Mouse (Mus musculus): ENCODE measurements around the gene Fam92b. TPM values are rescaled to one million over a fixed set of nuclear protein-coding genes. Genes with fewer than 3 reads are reported as not detected.

The Fam92b gene
- polyA plus RNA-seq, 1 experiment: not detected

DNA sequence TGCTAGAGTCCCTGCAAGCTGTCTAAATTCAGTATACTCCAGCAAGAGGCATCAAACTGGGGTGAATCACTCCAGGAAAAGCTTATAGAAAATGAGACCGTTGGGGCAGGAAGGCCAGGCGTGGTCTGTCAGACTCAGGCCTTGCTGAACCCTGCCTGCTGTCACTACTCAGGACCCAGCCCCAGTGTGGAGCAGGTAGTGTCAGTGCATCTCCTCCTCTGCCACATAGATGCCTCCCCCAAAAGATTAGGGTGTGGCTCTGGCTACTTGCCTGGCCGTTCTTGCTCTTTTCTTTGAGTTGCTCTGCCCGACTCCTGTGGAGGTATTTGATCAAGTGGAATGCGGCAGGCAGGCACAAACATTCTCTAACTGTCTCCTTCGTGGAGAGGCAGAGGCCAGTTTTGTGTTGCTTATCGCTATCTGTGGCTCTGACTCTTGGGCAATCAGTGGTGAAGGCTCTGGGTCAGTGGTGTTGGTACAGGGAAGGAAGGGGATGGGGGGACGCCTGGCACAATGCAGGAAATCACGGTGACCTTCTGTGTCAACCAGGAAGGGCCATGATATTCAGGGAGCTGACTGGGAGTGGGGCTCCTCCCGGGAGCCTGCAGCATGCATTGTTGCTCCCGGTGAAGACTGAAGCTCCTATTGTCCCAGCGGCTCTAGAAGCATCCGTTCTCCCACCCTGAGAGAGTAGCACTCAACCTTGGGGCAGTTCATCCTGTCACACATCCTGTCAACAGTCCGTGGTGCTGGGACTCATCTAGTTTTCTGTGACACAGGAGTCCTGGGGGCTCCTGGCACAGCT is 50.7 kb downstream of the Fam92b start:
- H3K9me3 ChIP-seq (ENCODE audit: control insufficient read depth, low read length): 0 out of 2 replicates have a peak, but pooled peaks cover 2% of the 10 kb centered on the region
- H3K4me3 ChIP-seq (replicated peaks): no peak overlapping the region
- H3K4me1 ChIP-seq (ENCODE audit: control insufficient read depth): no peaks in the 10 kb centered on the region
- TF ChIP-seq TAL1 (IDR thresholded peaks at IDR 0.05; ENCODE audit: low read length): no peak
- no peak for TF ChIP-seq GATA1 (IDR thresholded peaks at IDR 0.05; ENCODE audit: low read length)
- H3K36me3 ChIP-seq (ENCODE audit: control insufficient read depth): no peaks in the 10 kb centered on the region
- peaks cover 25% of the 10 kb centered on the region for H3K27me3 ChIP-seq (ENCODE audit: control insufficient read depth)

DNA sequence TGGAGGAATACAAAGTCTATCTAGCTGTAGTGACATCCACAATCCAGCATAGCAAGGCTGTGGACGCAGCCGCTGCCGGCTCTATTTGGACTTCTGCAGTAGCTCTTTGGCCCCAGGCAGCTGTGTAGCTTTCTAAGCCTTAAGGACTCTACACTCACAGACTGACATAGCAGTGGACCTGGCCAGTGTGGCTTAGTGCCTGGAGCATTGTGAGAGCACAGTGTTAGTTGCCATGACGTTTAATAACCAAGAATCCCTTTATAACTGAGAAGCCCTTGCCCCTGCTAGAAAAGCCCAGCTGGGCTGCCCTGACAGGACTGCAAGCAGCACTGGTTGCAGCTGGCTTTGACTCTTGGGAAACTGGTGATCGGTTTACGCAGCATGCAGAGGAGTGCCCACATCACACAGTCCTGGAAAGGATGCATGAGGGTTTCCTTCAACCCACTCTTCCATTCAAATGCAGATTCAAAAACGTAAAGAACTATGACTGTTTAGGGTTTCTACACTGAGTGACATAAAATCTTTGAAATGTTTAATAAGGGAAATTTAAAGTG is 52.4 kb downstream of the Fam92b start:
- Histone ChIP-seq H3K4me1 (ENCODE audit: control insufficient read depth) (no peaks in the 10 kb centered on the region), H3K9me3 (ENCODE audit: control insufficient read depth, low read length) (0 out of 2 replicates have a peak, but pooled peaks cover 2% of the 10 kb centered on the region), H3K36me3 (ENCODE audit: control insufficient read depth) (no peaks in the 10 kb centered on the region), H3K4me3 (replicated peaks) (no peak overlapping the region), H3K27me3 (ENCODE audit: control insufficient read depth) (peaks cover 32% of the 10 kb centered on the region)
- TF ChIP-seq TAL1 (IDR thresholded peaks at IDR 0.05; ENCODE audit: low read length) (no peak), GATA1 (IDR thresholded peaks at IDR 0.05; ENCODE audit: low read length) (no peak)

DNA sequence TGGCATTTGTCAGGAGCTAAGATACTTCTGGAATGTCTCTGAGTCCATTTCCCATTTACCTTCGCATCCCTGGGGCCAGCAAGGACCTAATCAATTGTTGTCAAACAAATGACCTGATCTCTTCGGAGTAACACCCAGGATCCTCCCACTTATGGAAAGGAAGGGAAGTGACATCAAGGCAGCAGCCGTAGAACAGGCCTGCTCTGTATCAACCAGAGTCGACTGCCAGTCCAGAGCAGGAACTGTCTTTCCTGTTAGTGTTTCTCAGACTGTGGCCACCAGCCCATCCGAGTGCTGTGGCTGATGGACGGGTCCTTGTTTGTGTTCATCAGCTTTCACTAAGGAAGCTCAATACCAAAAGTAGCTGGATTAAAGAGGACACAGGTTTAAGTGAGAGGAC is 53.0 kb downstream of the Fam92b start:
- Histone ChIP-seq H3K4me3 (replicated peaks) (no peak overlapping the region), H3K4me1 (ENCODE audit: control insufficient read depth) (no peaks in the 10 kb centered on the region), H3K36me3 (ENCODE audit: control insufficient read depth) (no peaks in the 10 kb centered on the region), H3K27me3 (ENCODE audit: control insufficient read depth) (peaks cover 37% of the 10 kb centered on the region), H3K9me3 (ENCODE audit: control insufficient read depth, low read length) (0 out of 2 replicates have a peak, but pooled peaks cover 2% of the 10 kb centered on the region)
- TF ChIP-seq TAL1 (IDR thresholded peaks at IDR 0.05; ENCODE audit: low read length) (no peak), GATA1 (IDR thresholded peaks at IDR 0.05; ENCODE audit: low read length) (no peak)

DNA sequence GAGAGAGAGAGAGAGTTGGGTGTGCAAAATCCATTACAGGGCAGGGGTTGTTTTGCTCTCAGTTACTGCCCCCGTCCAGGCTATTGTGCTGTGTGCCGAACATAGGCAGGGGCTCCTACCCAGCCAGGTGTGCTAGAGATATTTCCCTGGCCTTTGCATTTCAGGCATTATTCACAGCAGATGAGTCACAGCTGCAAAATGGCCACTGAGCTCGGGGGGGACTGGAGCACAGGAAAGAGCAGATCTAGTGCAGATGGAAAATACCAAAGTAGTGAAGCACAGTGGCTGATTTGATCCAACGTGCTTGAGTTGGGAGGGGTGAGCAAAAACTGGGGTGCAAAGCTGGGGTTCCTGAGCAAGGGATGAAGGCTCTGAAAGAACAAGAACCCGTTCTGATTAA is 56.3 kb downstream of the Fam92b start:
- H3K4me1 ChIP-seq (ENCODE audit: control insufficient read depth): no peaks in the 10 kb centered on the region
- H3K27me3 ChIP-seq (ENCODE audit: control insufficient read depth): peaks cover 54% of the 10 kb centered on the region
- peaks cover 2% of the 10 kb centered on the region for H3K9me3 ChIP-seq (ENCODE audit: control insufficient read depth, low read length)
- H3K4me3 ChIP-seq (replicated peaks): no peak overlapping the region
- TF ChIP-seq GATA1 (IDR thresholded peaks at IDR 0.05; ENCODE audit: low read length): no peak
- no peak for TF ChIP-seq TAL1 (IDR thresholded peaks at IDR 0.05; ENCODE audit: low read length)
- no peaks in the 10 kb centered on the region for H3K36me3 ChIP-seq (ENCODE audit: control insufficient read depth)

DNA sequence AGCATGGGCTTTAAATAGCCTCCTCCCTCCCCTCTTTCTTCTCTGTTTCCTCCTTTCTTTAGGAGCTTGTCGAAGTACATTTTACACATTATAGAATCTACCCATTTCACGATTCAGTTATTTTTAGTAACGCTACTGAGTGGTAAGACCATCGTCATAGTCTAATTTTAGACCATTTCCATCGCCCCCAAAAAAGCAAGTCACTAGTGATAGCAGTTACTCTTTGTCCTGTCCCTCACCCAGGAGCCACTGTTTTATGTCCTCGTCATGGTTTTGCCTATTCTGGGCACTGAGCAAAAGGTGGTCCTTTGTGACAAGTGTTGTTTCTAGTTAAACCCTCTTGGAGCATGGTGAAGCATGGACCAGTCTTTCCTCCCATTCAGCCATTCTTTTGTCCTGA is 57.3 kb downstream of the Fam92b start:
- H3K27me3 ChIP-seq (ENCODE audit: control insufficient read depth): peaks cover 64% of the 10 kb centered on the region
- H3K36me3 ChIP-seq (ENCODE audit: control insufficient read depth): no peaks in the 10 kb centered on the region
- H3K4me1 ChIP-seq (ENCODE audit: control insufficient read depth): no peaks in the 10 kb centered on the region
- H3K4me3 ChIP-seq (replicated peaks): no peak overlapping the region
- TF ChIP-seq TAL1 (IDR thresholded peaks at IDR 0.05; ENCODE audit: low read length) (no peak), GATA1 (IDR thresholded peaks at IDR 0.05; ENCODE audit: low read length) (no peak)
- peaks cover 5% of the 10 kb centered on the region for H3K9me3 ChIP-seq (ENCODE audit: control insufficient read depth, low read length)

DNA sequence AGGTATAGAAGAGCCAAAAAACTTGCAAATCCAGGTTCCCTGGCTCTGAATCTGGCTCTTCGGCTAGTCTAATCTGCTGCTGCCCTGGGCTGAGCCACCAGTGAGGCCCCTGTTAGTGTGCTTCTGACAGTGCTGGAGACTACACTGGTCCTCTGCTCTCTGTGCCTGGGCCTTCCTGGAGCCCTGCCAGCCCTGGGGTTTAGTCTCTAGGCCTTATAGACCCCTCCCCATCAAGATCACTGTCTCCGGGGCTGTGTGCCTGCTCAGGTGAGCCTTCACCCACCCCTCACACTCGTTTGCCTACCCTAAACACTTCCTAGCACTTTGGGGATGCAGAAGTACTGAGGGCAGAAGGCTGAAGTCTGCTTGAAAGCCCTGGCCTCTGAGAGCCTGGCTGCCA is 57.8 kb downstream of the Fam92b start:
- Histone ChIP-seq H3K36me3 (ENCODE audit: control insufficient read depth) (no peaks in the 10 kb centered on the region), H3K27me3 (ENCODE audit: control insufficient read depth) (peaks cover 67% of the 10 kb centered on the region), H3K4me1 (ENCODE audit: control insufficient read depth) (peaks cover 3% of the 10 kb centered on the region), H3K9me3 (ENCODE audit: control insufficient read depth, low read length) (peaks cover 7% of the 10 kb centered on the region), H3K4me3 (replicated peaks) (no peak overlapping the region)
- TF ChIP-seq GATA1 (IDR thresholded peaks at IDR 0.05; ENCODE audit: low read length) (no peak), TAL1 (IDR thresholded peaks at IDR 0.05; ENCODE audit: low read length) (no peak)

DNA sequence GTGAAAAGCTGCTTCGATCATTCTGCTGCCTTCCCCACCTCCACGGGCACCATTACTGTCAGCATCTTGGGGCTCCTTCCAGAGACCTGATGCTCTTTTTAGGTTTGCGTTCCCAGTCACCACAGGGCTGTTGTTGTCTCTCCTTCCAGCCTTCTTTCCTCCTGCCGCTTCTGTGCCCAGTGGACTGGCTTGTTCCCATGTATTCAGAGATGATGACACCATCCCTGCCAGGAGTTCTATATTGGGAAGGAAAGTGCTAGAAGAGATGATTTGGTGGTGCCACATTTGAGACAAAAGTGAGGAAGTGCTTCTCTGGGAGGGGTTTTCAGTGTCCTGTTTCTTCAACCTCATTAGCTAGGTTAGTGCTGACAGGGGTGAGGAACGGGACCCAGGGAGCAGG is 58.4 kb downstream of the Fam92b start:
- H3K27me3 ChIP-seq (ENCODE audit: control insufficient read depth): peaks cover 73% of the 10 kb centered on the region
- no peaks in the 10 kb centered on the region for H3K36me3 ChIP-seq (ENCODE audit: control insufficient read depth)
- no peak overlapping the region for H3K4me3 ChIP-seq (replicated peaks)
- TF ChIP-seq GATA1 (IDR thresholded peaks at IDR 0.05; ENCODE audit: low read length) (no peak), TAL1 (IDR thresholded peaks at IDR 0.05; ENCODE audit: low read length) (no peak)
- H3K4me1 ChIP-seq (ENCODE audit: control insufficient read depth): peaks cover 9% of the 10 kb centered on the region
- peaks cover 8% of the 10 kb centered on the region for H3K9me3 ChIP-seq (ENCODE audit: control insufficient read depth, low read length)

DNA sequence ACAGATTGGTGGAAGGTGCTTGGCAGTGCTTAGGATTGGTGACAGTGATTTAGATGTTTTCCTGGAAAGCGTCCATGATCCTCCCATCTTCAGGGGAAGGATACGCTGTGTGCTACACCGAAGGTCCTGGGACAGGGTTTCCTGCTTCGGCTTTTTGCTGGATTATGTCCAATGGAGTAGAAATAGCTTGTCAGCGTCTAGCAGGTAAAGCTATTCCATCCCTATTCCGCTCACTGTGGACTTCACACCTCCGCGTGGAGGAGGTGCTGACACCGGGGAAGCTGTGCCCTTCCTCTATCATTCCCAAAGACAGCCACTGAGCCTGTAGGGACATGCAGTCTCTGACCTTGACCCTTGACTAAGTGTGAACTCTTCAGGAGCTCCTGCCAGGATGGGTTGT is 59.1 kb downstream of the Fam92b start:
- Histone ChIP-seq H3K36me3 (ENCODE audit: control insufficient read depth) (no peaks in the 10 kb centered on the region), H3K4me1 (ENCODE audit: control insufficient read depth) (peaks cover 15% of the 10 kb centered on the region), H3K27me3 (ENCODE audit: control insufficient read depth) (peaks cover 74% of the 10 kb centered on the region), H3K4me3 (replicated peaks) (no peak overlapping the region), H3K9me3 (ENCODE audit: control insufficient read depth, low read length) (peaks cover 8% of the 10 kb centered on the region)
- no peak for TF ChIP-seq GATA1 (IDR thresholded peaks at IDR 0.05; ENCODE audit: low read length)
- TF ChIP-seq TAL1 (IDR thresholded peaks at IDR 0.05; ENCODE audit: low read length): no peak

DNA sequence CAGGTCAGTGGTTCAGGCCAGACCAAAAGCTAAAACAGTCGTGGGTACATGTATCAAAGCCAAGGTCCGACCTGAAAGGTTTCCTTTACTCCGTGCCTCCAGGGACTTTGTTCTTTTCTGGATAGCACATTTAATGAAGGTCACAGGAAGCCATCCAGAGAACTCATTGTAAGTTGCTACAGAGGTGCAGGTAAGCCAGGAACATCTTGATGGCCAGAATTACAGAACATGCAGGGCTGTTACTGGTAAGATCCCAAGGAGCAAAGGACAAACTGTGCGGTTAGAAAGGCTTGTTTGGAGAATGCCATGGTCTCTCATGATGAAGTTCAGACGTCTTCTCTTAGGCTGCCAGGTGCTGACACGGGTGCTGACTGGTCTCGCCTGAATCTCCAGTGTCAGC is 60.7 kb downstream of the Fam92b start:
- no peak for TF ChIP-seq GATA1 (IDR thresholded peaks at IDR 0.05; ENCODE audit: low read length)
- no peak for TF ChIP-seq TAL1 (IDR thresholded peaks at IDR 0.05; ENCODE audit: low read length)
- Histone ChIP-seq H3K4me1 (ENCODE audit: control insufficient read depth) (peaks cover 23% of the 10 kb centered on the region), H3K4me3 (replicated peaks) (no peak overlapping the region), H3K36me3 (ENCODE audit: control insufficient read depth) (no peaks in the 10 kb centered on the region), H3K9me3 (ENCODE audit: control insufficient read depth, low read length) (peaks cover 8% of the 10 kb centered on the region), H3K27me3 (ENCODE audit: control insufficient read depth) (peaks cover 81% of the 10 kb centered on the region)

Other genes starting within 250 kb of the Fam92b start
- not detected in 2 replicates for gene Crispld2, start 185.0 kb downstream of the Fam92b start, polyA plus RNA-seq (2012)
- gene Zdhhc7, start 76.0 kb downstream of the Fam92b start, polyA plus RNA-seq (2012): 1.8 and 4.0 TPM in 2 replicates
- gene 6430548M08Rik, start 63.3 kb downstream of the Fam92b start, polyA plus RNA-seq (2012): 0.01 TPM in 2 replicates
- gene Gse1, start 51.0 kb upstream of the Fam92b start, polyA plus RNA-seq (2012): 15.5 and 17.1 TPM in 2 replicates

Data from erythroblast, embryonic 14.5 days (primary cell).